Mouse (Mus musculus) small intestine, adult 2 months (tissue): Measurements from ENCODE around the gene 4933415F23Rik.

Experiments used
- CTCF ChIP-seq: fragments of 200-500 bp; IDR thresholded peaks from 2 replicates; pipeline ENCODE4 v1.5.1; 2012; ENCODE audit warnings: low read depth, mild to moderate bottlenecking, control low read depth, inconsistent platforms, low read length, moderate library complexity, mixed read lengths; ENCODE audit not compliant: insufficient replicate concordance, insufficient read length; ENCODE audit errors: extremely low read depth
- POLR2A ChIP-seq: fragments of 200-500 bp; IDR thresholded peaks from 2 replicates; pipeline ENCODE4 v1.6.1; 2012; ENCODE audit warnings: low read depth, mild to moderate bottlenecking, control low read depth, inconsistent platforms, low read length, moderate library complexity

GRCm38 (mm10) chr1:23119406-23119805 lies 17.4 kb upstream of the 4933415F23Rik start:
- TF ChIP-seq CTCF = no peak
- TF ChIP-seq POLR2A = no peak
